Mouse (Mus musculus) naive thymus-derived CD4-positive, alpha-beta T cell, adult 2 months (primary cell): Measurements from ENCODE around the gene Ace.
"Not testable (repeated sequence)": the region's sequence is repeated elsewhere in the genome, so short reads cannot be mapped to it uniquely, and the experiment has no call there.

Experiments used
- DNase-seq: peaks from one replicate; pipeline ENCODE4 v3.0.0-alpha.2; 2011; ENCODE audit warnings: low read depth

Ace gene

GRCm38 (mm10) chr11:105994375-105994774 lies 26.6 kb downstream of the Ace start, which contains the start of gene Ace3:
Gene Ace3, plus strand, starts transcription at chr11:105994675.
- DNase-seq = no peak

DNA sequence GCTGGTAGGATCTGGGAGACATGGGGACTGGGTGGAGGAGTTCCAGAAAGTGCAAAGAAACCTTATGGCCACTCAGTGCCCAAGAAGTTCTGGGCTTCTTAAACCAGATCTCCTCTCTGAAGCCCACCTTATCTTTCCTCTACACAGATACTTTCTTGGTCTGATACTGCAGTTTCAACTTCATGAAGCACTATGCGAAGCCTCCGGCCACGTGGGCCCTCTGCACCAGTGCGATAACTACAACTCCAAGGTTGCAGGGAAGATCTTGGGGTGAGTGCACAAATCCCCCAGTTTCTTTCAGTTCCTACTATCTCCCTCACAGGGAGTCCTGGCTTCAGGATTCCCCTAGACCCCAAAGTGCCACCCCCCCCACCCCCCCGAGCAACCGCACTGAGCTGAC lies 32.3 kb downstream of the Ace start:
- no peak for DNase-seq

- DNase-seq = peak; percentile 77
These were observed 34.0 kb downstream of the Ace start for GRCm38 (mm10) chr11:106001718-106002117.

- DNase-seq = no peak
These were observed 36.8 kb downstream of the Ace start for GRCm38 (mm10) chr11:106004576-106004975.

DNA sequence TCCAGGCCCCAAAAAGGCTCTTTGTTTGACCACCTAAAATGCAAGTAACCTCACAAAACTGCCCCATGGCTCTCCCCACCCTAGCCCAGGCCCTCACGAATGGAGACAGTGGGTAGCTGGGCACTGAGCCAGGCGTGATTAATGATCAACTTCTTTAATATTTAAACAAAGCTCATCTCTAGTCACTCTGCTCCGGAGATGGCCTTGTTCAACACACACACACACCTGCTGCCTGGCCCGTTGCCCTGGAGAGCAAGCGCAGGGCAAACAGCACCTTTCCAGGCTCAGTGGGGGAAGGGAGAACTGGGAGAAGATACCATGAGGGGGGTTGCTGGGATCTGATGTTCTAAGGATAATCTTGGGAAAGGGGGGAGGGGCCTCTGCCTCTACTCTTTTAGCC lies 38.2 kb downstream of the Ace start:
- DNase-seq = no peak

DNA sequence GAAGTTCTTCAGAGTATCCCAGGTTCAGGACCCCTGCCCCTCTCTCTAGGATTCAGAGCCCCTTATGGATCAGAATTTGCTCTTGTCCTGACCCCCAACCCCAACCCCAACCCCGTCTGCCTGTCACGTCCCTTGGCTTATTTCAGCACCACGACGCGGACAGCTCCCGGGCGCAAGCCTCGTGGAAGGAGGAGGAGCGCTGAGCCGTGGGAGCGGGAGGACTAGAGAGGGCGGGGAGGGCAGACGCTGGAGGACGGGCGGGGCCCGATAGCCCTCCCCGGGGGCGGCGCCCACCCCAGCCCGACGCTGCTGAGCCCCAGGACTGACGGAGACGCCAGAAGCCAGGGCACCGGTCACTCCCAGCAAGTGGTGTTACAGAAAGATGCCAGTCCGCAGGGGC lies 40.1 kb downstream of the Ace start, which contains the start of gene Kcnh6:
Gene Kcnh6 (plus strand): TSS at position 304 of the 400 bp plus-strand sequence.
- DNase-seq = peak; percentile 74

DNA sequence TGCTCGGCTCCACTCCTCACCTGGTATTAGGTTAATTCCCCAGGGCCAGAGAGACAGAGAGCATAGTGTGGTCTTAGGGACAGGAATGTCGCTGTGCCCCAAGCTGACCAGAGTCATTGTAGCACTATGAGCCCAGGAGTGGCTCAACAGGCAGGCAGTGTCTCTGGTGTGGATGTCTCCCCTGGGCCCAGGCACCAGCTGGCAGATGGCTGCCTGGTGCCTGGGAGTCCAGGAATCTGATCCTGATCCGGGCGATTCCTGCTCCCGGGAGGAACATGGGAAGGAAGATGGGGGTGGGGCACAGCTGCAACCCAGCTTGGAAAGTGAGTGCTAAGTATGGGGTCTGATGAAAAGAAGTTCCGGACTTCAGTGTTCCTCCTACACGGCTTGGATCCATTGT lies 45.0 kb downstream of the Ace start:
- DNase-seq = no peak

DNA sequence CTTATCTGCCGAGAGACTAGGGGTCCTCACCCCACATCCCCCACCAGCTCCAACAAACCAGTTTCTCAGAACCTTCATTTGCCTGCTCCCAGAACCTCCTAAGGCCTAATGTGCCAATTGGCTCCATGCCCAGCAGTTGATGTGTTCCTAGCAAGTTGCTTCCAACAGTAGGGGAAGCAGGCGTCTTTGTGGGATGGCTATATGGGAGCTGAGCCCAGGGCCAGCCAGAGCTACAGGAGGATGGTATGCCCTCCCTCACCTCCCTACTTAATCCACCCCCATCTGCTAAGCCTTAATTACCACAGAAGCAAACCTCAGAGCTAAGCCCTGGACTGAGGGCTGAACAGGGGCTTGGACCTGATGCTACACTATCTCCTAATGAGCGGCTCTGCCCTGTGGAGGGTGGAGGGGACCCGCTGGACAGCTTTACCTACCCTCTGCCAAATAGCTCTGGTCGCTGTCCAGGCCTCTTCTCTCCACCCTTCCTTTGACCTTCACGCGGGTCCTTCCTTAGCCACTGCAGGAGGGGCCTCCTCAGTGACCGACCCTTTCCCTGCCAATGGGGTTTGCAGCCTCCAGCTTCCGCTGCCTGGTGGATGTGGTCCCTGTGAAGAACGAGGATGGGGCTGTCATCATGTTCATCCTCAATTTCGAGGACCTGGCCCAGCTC lies 45.9 kb downstream of the Ace start:
- DNase-seq = no peak

DNA sequence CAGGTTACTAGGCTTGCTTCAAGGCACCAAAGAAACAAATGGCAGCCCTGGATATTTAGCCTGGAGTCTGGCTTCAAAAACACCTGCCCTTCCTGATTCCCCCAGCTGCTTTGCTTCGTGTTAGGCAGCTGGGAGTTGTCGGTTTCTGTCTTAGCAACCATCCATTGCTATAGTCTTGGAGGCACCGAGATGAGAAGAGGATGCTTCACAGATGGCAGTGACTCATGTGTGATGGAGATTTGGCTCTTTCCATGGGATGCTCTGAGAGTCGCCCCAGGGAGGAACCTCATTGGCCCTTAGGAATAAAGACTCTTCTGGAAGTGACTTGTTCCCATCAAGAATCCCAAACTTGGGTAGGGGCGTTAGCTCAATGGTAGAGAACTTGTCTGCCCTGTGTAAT lies 48.7 kb downstream of the Ace start:
- no peak for DNase-seq

GRCm38 (mm10) chr11:106020051-106020763 lies 52.5 kb downstream of the Ace start:
- DNase-seq = peak; percentile 48

- DNase-seq = no peak
These were observed 58.0 kb downstream of the Ace start for GRCm38 (mm10) chr11:106025774-106026173.

GRCm38 (mm10) chr11:106026465-106027151 lies 58.9 kb downstream of the Ace start:
- peak; percentile 88 for DNase-seq

DNA sequence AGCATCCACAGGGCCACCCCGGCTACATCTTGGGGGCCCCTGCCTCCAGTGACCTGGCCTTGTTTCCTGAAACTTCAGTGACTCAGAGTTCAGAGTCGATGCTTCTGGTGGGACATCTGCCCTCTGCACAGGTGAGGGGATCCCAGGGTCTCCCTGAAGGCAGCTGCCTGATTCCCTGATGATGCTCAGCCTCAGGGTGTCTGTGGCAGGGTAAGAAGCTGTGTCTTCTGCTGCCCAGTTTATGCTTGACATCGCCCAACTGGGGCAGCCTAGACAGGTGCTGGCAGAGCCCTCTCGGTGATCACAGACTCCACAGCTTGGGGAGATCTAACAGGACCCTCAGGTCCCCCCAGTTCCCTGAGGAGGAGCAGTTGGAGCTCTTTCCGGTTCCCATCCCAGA lies 59.9 kb downstream of the Ace start:
- peak; percentile 64 for DNase-seq

- not testable (repeated sequence) for DNase-seq
These were observed 64.3 kb downstream of the Ace start for GRCm38 (mm10) chr11:106032074-106032473.

DNA sequence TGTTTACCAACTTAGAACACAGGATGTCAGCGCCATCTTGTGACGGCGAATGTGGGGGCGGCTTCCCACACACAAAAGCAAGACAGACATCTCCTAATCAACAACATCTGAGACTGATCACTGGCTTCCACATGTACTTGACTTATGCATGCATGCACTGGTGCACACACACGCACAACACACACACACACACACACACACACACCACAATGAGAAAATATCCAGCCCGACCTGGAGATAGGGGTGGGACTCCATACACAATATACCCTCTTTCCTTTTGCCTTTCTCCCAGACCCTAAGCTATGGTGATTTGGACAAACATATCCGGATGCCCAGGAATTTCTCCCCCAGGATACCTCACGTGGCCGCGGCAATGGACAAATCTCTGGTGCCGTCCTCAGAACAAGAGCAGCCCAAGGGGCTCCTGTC lies 65.8 kb downstream of the Ace start:
- DNase-seq = peak; percentile 90

GRCm38 (mm10) chr11:106034986-106035385 lies 67.2 kb downstream of the Ace start:
- no peak for DNase-seq

GRCm38 (mm10) chr11:106036548-106037417 lies 69.0 kb downstream of the Ace start, which contains the start of gene Dcaf7:
Gene Dcaf7, plus strand, starts transcription at chr11:106036872.
- DNase-seq = peak; percentile 100

DNA sequence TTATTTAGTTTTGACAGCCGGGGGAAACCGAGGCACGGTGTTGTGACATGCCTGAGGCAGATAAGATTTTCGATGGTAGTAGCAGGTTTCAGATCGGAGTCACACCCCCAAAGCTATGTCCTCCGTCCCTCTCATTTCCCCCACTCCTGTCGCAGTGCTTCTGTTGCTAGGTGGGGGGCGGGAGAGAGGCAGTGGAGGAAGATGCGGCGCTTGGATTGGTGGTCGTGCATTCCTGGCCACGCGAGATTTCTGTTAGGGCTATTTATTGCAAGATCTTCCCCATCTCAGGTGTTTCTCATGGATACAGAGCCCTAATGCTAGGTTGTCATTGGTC lies 69.6 kb downstream of the Ace start:
- no peak for DNase-seq
